Mouse (Mus musculus) liver, adult 2 months (tissue): ENCODE measurements around the gene Keap1. TPM values are rescaled to one million over a fixed set of nuclear protein-coding genes. Genes with fewer than 3 reads are reported as not detected.

Experiments
- DNase-seq: peaks from one replicate; pipeline ENCODE4 v3.0.0-alpha.2; 2011; ENCODE audit warnings: low read depth, low spot score; ENCODE audit errors: extremely low read depth
- H3K27ac ChIP-seq: fragments of 200-500 bp; replicated peaks from 2 replicates; pipeline ENCODE4 v1.5.1; 2012; ENCODE audit warnings: low read depth, mild to moderate bottlenecking, control low read depth, inconsistent platforms, low read length; ENCODE audit not compliant: insufficient read depth
- H3K27me3 ChIP-seq: fragments of 200-500 bp; 2 replicates; pipeline ENCODE4 v1.6.1; 2012; ENCODE audit warnings: mild to moderate bottlenecking, moderate library complexity, low read length, inconsistent platforms; ENCODE audit not compliant: control insufficient read depth, insufficient read depth
- H3K36me3 ChIP-seq: fragments of 200-500 bp; 2 replicates; pipeline ENCODE4 v1.6.1; 2012; ENCODE audit warnings: low read length, inconsistent platforms; ENCODE audit not compliant: control insufficient read depth, insufficient read depth
- H3K4me1 ChIP-seq: fragments of 200-500 bp; 2 replicates; pipeline ENCODE4 v1.6.1; 2011; ENCODE audit warnings: low read length; ENCODE audit not compliant: control insufficient read depth, insufficient read depth
- H3K4me3 ChIP-seq: fragments of 200-500 bp; 2 replicates; pipeline ENCODE4 v1.5.1; 2011; ENCODE audit warnings: low read depth, mild to moderate bottlenecking, control low read depth, low read length, moderate library complexity; ENCODE audit not compliant: insufficient read depth
- H3K79me2 ChIP-seq: fragments of 200-500 bp; 2 replicates; pipeline ENCODE4 v1.6.1; 2012; ENCODE audit warnings: inconsistent platforms, mild to moderate bottlenecking, low read length, moderate library complexity; ENCODE audit not compliant: control insufficient read depth, insufficient read depth
- H3K9ac ChIP-seq: fragments of 200-500 bp; 2 replicates; pipeline ENCODE4 v1.6.1; 2012; ENCODE audit warnings: low read depth, mild to moderate bottlenecking, control low read depth, inconsistent platforms, low read length
- CTCF ChIP-seq: fragments of 200-500 bp; IDR thresholded peaks from 2 replicates; pipeline ENCODE4 v1.5.1; 2011; ENCODE audit warnings: low read depth, low read length, control low read depth
- POLR2A ChIP-seq: fragments of 200-500 bp; IDR thresholded peaks from 2 replicates; pipeline ENCODE4 v1.6.1; 2011; ENCODE audit warnings: low read length, control low read depth; ENCODE audit not compliant: insufficient read depth; ENCODE audit errors: extremely low read depth
- WGBS: fragments of 180-500 bp; shearing (Covaris S2); methylation state at CpG from one replicate; pipeline ENCODE4 v1.1.7; 2018; 5-methylcytosine and 5-hydroxymethylcytosine counted together
- polyA plus RNA-seq: library from polyadenylated mRNA; depleted of rRNA; stranded (reverse); fragments of >200 nt; gene quantifications from 2 replicates; pipeline ENCODE4 v1.2.3, GENCODE M21; 2012
- total RNA-seq: library from RNA; depleted of rRNA; stranded (reverse); fragments of >200 nt; gene quantifications from 2 replicates; pipeline ENCODE4 v1.2.3, GENCODE M21; 2014

Gene Keap1
- total and polyA plus RNA-seq, 2 experiments, result 29.5 to 76.4 TPM

DNA sequence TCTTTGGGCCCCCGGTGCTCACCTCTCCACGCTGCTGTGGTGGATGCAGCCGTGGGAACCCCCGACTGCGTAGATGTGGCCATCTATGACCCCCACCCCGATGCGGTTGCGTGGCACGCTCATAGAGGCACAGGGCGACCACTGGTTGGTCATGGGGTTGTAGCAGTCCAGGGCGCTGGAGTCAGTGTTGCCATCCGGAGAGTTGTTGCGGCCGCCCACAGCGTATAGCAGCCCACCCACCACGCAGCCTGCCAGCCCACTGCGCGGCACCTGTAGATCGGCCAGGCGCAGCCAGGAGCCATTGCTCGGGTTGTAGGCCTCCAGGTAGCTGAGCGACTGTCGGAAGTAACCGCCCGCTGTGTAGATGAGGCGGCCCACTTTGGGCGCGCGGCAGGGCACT is 5.8 kb downstream of the Keap1 start:
- Histone ChIP-seq H3K9ac (no peak overlapping the region), H3K79me2 (peaks cover 21% of the 10 kb centered on the region; the same call in 1 of the 2 replicates), H3K27ac (no peak overlapping the region), H3K27me3 (no peaks in the 10 kb centered on the region), H3K4me3 (no peak overlapping the region), H3K36me3 (peaks cover 11% of the 10 kb centered on the region), H3K4me1 (peaks cover 15% of the 10 kb centered on the region)
- no peak for DNase-seq
- 98% methylated on average over 29 of the region's 29 CpGs for WGBS
- TF ChIP-seq POLR2A (no peak), CTCF (no peak)

DNA sequence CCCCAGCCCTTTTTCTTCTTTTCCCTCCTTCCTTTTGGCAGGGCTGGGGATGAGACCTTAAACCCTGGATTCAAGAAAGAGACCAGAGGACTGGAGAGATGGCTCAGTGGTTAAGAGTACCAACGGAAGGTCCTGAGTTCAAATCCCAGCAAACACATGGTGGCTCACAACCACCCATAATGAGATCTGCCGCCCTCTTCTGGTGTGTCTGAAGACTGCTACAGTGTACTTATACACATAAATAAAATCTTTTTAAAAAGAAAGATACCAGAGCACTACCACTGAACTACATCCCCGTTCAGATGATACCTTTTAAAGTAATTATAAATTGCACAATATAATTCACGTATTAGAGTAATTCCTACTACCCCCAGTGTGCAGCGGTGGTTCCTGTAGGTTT is 6.3 kb downstream of the Keap1 start:
- peaks cover 16% of the 10 kb centered on the region for H3K4me1 ChIP-seq
- whole genome bisulfite sequencing, result 93% methylated on average over 5 of the region's 5 CpGs
- TF ChIP-seq POLR2A, result no peak
- TF ChIP-seq CTCF, result no peak
- H3K79me2 ChIP-seq, result peaks cover 17% of the 10 kb centered on the region; the same call in 1 of the 2 replicates
- peaks cover 11% of the 10 kb centered on the region for H3K36me3 ChIP-seq
- H3K4me3 ChIP-seq, result no peak overlapping the region
- no peaks in the 10 kb centered on the region for H3K27me3 ChIP-seq
- no peak for DNase-seq
- no peak overlapping the region for H3K27ac ChIP-seq
- H3K9ac ChIP-seq, result no peak overlapping the region

DNA sequence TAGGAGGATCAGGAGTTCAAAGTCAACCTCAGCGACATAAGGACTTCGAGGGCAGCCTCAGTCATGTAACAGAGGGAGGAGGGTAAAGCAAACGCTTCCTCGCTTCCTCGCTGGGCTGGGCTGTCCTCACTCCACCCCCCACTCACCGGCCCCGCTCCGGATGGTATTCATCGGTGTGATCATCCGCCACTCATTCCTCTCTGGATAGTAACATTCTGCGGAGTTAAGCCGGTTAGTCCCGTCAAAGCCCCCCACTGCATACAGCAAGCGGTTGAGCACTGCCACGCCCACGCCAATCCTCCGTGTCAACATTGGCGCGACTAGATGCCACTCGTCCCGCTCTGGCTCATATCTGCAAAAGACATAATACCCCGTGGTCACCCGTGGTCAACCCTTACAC is 7.6 kb downstream of the Keap1 start:
- no peaks in the 10 kb centered on the region for H3K27me3 ChIP-seq
- H3K27ac ChIP-seq, result no peak overlapping the region
- H3K79me2 ChIP-seq, result peaks cover 8% of the 10 kb centered on the region; the same call in 1 of the 2 replicates
- 77% methylated on average over 23 of the region's 23 CpGs for WGBS
- no peak for TF ChIP-seq CTCF
- TF ChIP-seq POLR2A, result no peak
- no peak for DNase-seq
- H3K4me3 ChIP-seq, result no peak overlapping the region
- H3K4me1 ChIP-seq, result peaks cover 20% of the 10 kb centered on the region
- H3K36me3 ChIP-seq, result peaks cover 11% of the 10 kb centered on the region
- H3K9ac ChIP-seq, result no peak overlapping the region

DNA sequence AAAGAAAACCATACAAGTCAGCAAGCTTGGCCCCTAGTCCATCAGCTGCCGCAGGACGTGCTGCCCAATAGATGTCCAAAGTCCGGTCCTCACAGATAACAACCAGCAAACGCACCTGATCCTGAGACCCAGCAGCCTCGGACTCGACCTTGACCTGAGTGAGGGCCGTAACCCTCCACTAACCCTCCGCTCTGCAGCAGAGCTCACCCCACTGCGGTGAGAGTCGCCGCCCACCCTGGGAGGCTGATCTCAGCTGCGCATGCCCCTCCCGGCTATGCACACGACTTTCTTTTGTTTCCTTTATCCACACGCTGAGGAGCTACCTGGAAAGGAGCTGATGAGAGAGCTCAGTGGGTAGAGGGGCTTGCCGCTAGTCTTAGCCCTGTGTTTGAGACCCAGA is 11.8 kb downstream of the Keap1 start:
- H3K4me1 ChIP-seq, result peaks cover 13% of the 10 kb centered on the region
- H3K79me2 ChIP-seq, result no peaks in the 10 kb centered on the region
- peak overlapping the region; percentile 81 for H3K27ac ChIP-seq
- no peak for TF ChIP-seq CTCF
- TF ChIP-seq POLR2A, result no peak
- peak overlapping the region; percentile 19; the same call in 1 of the 2 replicates for H3K4me3 ChIP-seq
- no peaks in the 10 kb centered on the region for H3K27me3 ChIP-seq
- peak; percentile 88 for DNase-seq
- 7% methylated on average over 16 of the region's 16 CpGs for WGBS
- H3K36me3 ChIP-seq, result peaks cover 7% of the 10 kb centered on the region
- peak overlapping the region; percentile 12 for H3K9ac ChIP-seq

DNA sequence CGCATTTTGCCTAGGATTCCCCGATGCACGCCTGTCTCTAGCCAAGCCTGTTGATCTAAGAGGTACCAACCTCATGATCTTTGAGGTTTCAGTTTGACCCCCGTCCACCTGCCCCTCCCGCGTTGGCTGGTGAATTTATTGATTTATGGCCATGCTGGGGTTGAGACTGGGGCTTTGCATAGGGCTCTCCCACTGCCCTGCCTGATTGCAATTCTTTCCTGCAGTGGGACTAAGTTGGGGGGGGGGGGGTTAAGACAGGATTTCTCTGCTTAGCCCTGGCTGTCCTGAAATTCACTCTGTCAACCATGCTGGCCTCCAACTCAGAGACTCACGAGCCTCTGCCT is 13.8 kb downstream of the Keap1 start:
- 3% methylated on average over 7 of the region's 7 CpGs for WGBS
- H3K79me2 ChIP-seq, result no peaks in the 10 kb centered on the region
- no peaks in the 10 kb centered on the region for H3K27me3 ChIP-seq
- H3K4me1 ChIP-seq, result peaks cover 18% of the 10 kb centered on the region
- H3K4me3 ChIP-seq, result no peak overlapping the region
- H3K36me3 ChIP-seq, result peaks cover 3% of the 10 kb centered on the region
- peak; percentile 93 for DNase-seq
- no peak overlapping the region for H3K9ac ChIP-seq
- TF ChIP-seq POLR2A, result no peak
- TF ChIP-seq CTCF, result no peak
- peak overlapping the region; percentile 11 for H3K27ac ChIP-seq

DNA sequence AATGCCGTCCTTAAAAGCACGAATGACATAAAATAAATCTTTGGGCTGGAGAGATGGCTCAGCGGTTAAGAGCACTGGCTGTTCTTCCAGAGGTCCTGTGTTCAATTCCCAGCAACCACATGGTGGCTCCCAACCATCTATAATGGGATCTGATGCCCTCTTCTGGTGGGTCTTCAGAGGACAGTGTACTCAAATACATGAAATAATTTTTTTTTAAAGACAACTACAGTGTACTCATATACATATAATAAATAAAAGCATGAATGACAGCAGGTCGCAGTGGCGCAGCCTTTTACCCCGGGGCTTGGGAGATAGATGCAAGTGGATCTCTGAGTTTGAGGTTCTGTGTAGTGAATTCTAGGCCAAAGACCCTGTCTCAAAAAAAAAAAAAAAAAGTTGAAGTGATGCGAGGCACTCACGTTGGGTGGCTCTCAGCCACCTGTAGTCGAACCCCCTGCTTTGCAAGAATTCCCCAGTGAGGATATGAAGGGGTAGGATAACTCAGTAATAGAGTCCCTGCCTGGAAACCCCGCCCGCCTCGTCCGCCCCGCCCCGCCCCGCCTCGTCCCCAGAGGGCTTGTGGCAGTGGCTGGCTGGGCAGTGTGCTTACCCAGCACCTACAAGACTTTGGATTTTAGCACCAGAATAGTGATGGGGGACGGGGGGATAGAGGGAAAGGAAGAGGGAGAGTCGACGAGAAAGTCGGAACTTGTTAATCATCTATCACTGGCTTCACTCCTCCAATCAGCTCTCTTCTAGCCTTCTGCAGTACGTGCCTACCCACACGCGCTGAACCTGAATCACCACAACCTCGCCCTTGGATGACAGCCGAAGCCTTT is 14.4 kb downstream of the Keap1 start:
- 20% methylated on average over 26 of the region's 26 CpGs for WGBS
- Histone ChIP-seq H3K27me3 (no peaks in the 10 kb centered on the region), H3K4me3 (peak overlapping the region; percentile 29), H3K4me1 (peaks cover 18% of the 10 kb centered on the region), H3K27ac (no peak overlapping the region; the same call in 1 of the 2 replicates), H3K79me2 (no peaks in the 10 kb centered on the region), H3K36me3 (peaks cover 2% of the 10 kb centered on the region), H3K9ac (peak overlapping the region; percentile 21; the same call in 1 of the 2 replicates)
- no peak for DNase-seq
- TF ChIP-seq CTCF (no peak), POLR2A (no peak)
